Mouse (Mus musculus) lung, postnatal 0 days (tissue): ENCODE measurements at regions not wholly inside any gene's neighbourhood (a gene's known extent, or its start where the extent isn't known, plus 50 kb on each side); places are given as distances from the start of the nearest gene placed in this dataset.

Source experiments
- CTCF ChIP-seq: IDR thresholded peaks from 2 replicates; pipeline ENCODE4 v1.5.1; 2016; ENCODE audit warnings: antibody characterized with exemption, mild to moderate bottlenecking
- EP300 ChIP-seq: IDR thresholded peaks from 2 replicates; pipeline ENCODE4 v1.6.1; 2016; ENCODE audit warnings: antibody characterized with exemption, mild to moderate bottlenecking, control low read depth

GRCm38 (mm10) chr4:47845239-47845638 is 199.7 kb upstream of the Nr4a3 start:
- TF ChIP-seq CTCF (no peak), EP300 (no peak)
